Mouse (Mus musculus): ENCODE results near the gene Egfem1.

Egfem1 gene

GRCm38 (mm10) chr3:29081952-29082295, at the start of gene Egfem1:
TSS of gene Egfem1 (plus strand) at chr3:29082023.
- no peak for DNase-seq (ENCODE audit: extremely low read depth, low read depth)

- no peak for DNase-seq (ENCODE audit: extremely low read depth, low read depth)
Observed at GRCm38 (mm10) chr3:29033107-29033506, 48.7 kb upstream of the Egfem1 start.

DNA sequence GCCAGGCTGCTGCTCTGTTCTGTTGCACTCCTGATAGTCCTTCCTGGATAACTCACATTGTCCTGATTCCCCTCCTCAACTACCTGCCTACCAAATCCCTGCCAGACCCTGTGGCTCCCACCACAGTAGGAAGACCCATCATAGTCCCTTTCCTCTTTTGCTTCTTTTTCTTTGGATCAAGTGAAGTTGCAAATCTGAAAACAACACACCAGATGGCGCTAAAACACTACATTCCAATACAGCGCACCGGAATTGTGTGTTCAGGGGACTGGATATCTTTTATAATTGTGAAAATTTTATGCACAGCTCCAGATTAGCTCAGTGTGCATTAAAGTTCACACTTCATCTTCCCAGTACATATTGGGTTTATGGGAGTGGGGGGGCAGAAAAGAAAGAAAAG, 45.7 kb upstream of the Egfem1 start:
- no peak for DNase-seq (ENCODE audit: extremely low read depth, low read depth)

DNA sequence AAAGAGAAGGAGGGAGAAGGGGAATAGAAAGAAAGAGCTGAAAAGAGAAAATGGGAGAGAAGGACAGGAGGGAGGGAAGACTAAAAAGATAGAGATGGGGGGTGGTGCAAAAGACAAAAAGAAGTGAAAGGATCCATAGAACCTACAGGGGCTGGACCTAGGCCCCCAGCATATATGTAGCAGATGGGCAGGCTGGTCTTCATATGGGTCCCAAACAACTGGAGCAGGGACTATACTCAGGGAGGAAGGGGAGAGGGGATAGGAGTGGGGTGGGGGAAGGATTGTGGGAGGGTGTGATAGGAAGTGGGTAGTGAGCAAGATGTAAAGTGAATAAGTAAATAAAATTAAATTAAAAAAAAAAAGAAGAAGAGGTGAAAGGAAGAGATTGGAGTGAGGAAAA, 45.2 kb upstream of the Egfem1 start:
- no peak for DNase-seq (ENCODE audit: extremely low read depth, low read depth)

DNA sequence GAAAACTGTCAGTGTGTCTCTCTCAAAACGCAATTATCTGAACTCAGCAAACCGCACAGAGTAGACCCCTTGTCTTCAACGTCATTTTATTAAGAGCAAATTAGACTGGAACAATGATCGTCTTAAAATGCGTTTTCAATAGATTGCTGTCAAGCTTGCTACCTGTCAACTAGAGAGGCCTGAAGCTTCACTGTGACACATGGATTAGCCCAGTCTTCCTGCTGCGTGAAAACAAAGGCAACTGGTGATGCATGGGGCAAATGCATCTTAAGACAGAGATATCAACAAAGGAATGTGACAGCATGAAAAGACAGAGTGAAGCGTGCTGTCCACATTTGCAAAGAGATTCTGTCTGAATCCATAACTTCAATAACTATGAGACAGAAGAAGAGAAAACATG, 41.8 kb upstream of the Egfem1 start:
- no peak for DNase-seq (ENCODE audit: extremely low read depth, low read depth)

GRCm38 (mm10) chr3:29046281-29046680, 35.5 kb upstream of the Egfem1 start:
- DNase-seq (ENCODE audit: extremely low read depth, low read depth), result no peak

GRCm38 (mm10) chr3:29047273-29047932, 34.4 kb upstream of the Egfem1 start:
- no peak for DNase-seq (ENCODE audit: extremely low read depth, low read depth)

DNA sequence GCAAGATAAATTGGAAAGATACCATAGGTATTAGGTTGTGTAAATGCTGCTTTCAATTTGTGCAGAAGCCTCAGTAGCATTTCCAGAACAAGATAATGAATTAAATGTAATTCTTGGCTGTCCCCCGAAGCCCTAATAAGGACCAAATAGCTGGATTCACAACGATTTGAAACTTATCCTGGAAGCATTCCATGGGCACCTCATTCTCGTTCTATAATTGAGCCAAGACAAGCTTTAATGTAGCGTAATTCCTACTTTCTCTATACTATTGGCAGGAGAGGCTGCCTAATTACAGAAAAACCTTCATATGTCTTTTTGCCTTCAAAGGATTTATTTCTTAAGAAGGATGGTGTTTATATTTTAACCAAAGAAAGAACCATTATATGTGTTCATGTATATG, 18.7 kb upstream of the Egfem1 start:
- DNase-seq (ENCODE audit: extremely low read depth, low read depth), result no peak

- DNase-seq (ENCODE audit: extremely low read depth, low read depth), result no peak
Observed at GRCm38 (mm10) chr3:29068428-29069098, 13.3 kb upstream of the Egfem1 start.

DNA sequence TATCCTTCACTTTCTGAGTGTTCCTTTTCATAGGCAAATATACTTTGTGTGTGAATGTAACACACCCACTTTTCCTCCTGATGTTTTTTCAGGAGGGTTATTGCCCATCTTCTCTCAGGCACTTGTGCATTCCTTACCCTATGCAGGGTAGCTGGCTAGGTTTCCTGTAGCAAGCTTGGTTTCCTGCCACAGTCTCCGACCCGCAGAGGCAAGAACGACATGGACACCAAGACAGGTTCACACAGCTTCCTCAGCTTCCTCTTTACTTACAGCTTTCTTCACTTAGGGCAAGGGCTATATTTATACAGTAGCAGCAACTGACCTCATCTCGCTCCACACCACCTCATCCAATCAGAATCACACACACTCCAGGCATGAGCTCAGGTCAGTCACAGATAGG, 10.5 kb upstream of the Egfem1 start:
- DNase-seq (ENCODE audit: extremely low read depth, low read depth), result no peak

DNA sequence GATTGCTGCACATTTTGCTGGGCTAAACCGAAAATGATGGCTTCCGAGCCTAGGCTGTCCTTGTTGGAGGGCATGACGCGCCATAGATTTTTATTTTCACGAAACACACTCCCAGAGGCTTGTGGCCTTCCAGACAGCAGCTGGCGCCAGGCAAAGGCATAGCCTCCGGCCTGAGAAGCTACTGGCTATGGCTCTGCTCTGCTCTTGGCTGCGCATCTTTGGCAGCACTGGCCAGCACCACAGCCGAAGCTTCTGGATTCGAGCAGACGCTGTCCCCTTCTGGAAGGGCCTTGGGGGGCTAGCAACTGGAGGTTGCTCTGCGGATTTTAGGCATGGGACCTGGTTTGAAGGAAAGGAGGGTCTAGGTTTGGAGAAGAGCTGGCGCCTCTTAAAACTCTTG, 306 bp upstream of the Egfem1 start:
- DNase-seq (ENCODE audit: extremely low read depth, low read depth), result no peak

- DNase-seq (ENCODE audit: extremely low read depth, low read depth), result no peak
Observed at GRCm38 (mm10) chr3:29082296-29082995, 623 bp downstream of the Egfem1 start.

GRCm38 (mm10) chr3:29082996-29083350, 1.1 kb downstream of the Egfem1 start:
- DNase-seq (ENCODE audit: extremely low read depth, low read depth), result no peak

GRCm38 (mm10) chr3:29098467-29098866, 16.6 kb downstream of the Egfem1 start:
- DNase-seq (ENCODE audit: extremely low read depth, low read depth), result no peak

DNA sequence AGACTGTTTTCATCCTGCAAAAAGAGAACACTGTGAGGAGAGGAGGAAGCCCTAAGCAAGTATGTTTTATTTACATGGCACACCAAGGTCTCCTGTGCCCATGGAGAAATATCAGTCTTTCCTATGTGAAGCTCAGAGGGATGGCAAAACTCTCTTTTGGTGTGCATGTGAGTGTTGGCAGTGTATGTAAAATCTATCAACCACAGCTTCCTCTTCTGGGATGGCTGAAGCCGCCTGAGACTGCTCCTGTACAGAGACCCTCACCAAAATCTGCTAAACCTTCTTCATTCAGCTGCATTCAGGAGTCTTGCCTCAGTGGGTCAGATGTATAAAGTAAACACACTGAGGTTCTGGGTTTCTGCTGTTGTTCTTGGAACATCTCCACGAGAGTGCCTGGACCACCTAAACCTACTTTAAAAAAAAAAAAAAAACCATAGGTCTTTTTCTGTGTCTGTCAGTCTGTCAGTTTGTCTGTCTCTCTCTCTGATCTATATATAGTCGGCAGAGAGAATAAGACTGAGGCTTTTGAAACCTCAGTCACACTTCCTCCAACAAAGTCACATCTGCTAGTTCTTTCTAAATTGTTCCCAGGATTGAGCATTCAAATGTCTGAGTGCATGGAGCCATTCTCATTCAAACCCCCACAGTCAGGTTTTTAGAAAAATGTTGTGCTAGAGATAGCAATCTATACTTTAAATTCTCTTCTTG, 24.3 kb downstream of the Egfem1 start:
- DNase-seq (ENCODE audit: extremely low read depth, low read depth), result no peak

DNA sequence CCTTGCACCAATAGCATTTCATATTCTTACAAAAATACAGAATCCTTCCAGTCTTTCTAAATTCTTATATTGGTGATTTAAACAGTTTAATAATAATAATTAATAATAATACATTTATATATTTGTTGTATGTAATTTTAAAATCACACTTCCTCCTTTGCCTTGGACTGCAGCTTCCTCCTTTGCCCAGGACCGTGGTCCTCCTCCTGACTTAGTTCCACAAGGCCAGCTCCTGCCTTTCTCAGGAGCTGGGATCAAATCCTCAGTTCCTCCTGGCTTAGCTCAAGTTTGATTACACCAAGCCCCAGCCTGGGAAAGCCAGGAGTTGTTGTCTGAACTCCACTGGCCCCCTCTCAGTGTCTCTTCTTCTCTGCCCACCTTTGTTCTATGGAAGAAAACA, 25.3 kb downstream of the Egfem1 start:
- DNase-seq (ENCODE audit: extremely low read depth, low read depth), result no peak

DNA sequence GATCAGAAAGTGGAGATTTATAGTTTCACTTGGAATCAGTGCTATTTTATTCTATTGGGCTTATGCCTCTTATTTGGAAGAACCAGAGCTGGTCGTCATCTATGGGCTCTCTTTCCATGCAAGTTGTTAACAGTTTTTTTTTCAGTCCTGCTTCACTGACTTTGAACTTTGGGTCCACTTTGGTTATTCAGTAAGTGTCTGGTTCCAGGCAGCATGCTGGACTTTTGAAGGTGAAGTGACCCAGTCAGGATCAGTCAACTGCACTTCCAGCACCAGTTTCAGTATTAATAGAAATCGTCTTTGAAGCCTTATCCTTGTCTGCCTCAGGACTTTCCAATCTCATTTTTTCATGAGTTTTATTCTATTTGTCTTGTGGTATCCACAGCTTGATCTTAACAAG, 28.5 kb downstream of the Egfem1 start:
- no peak for DNase-seq (ENCODE audit: extremely low read depth, low read depth)

- no peak for DNase-seq (ENCODE audit: extremely low read depth, low read depth)
Observed at GRCm38 (mm10) chr3:29114517-29114916, 32.7 kb downstream of the Egfem1 start.

- no peak for DNase-seq (ENCODE audit: extremely low read depth, low read depth)
Observed at GRCm38 (mm10) chr3:29117379-29117778, 35.6 kb downstream of the Egfem1 start.

- no peak for DNase-seq (ENCODE audit: extremely low read depth, low read depth)
Observed at GRCm38 (mm10) chr3:29122556-29122955, 40.7 kb downstream of the Egfem1 start.

- DNase-seq (ENCODE audit: extremely low read depth, low read depth), result no peak
Observed at GRCm38 (mm10) chr3:29132054-29132931, 50.5 kb downstream of the Egfem1 start.

All from MEL-GATA-1-ER (cell line).